Mouse (Mus musculus): ENCODE results near the gene Olfr586.

The Olfr586 gene

GRCm38 (mm10) chr7:103125538-103125937 is at the start of gene Olfr586:
Gene Olfr586 (minus strand): TSS chr7:103125638.
- no peak for DNase-seq (ENCODE audit: low spot score in 2 of 2)

- no peak for DNase-seq (ENCODE audit: low spot score in 2 of 2)
Measured at GRCm38 (mm10) chr7:103169697-103170096, 44.3 kb upstream of the Olfr586 start.

GRCm38 (mm10) chr7:103156256-103156655 is 30.8 kb upstream of the Olfr586 start, which contains the start of gene Olfr589:
Gene Olfr589 (minus strand): TSS chr7:103156356.
- DNase-seq (ENCODE audit: low spot score in 2 of 2): no peak

GRCm38 (mm10) chr7:103140579-103140978 is 15.1 kb upstream of the Olfr586 start, which contains the start of gene Olfr588-ps1:
Gene Olfr588-ps1 (plus strand): TSS chr7:103140879.
- no peak for DNase-seq (ENCODE audit: low spot score in 2 of 2)

- no peak for DNase-seq (ENCODE audit: low spot score in 2 of 2)
Measured at GRCm38 (mm10) chr7:103119406-103119805, 6.0 kb downstream of the Olfr586 start.

- DNase-seq (ENCODE audit: low spot score in 2 of 2): no peak
Measured at GRCm38 (mm10) chr7:103097420-103097819, 28.0 kb downstream of the Olfr586 start, which contains the start of gene Olfr585. Gene Olfr585 (plus strand): TSS chr7:103097720.

- DNase-seq (ENCODE audit: low spot score in 2 of 2): no peak
Measured at GRCm38 (mm10) chr7:103081585-103081984, 43.9 kb downstream of the Olfr586 start, which contains the start of gene Olfr584. Gene Olfr584 (plus strand): TSS chr7:103081885.
